Mouse (Mus musculus) brain, adult 2 months (tissue): Measurements from ENCODE around the gene Znrd1.
A peak's percentile ranks its signal among the peaks of the same experiment; 100 is the strongest.
"Not testable (repeated sequence)": the region's sequence is repeated elsewhere in the genome, so short reads cannot be mapped to it uniquely, and the experiment has no call there.

Experiments
- DNase-seq: peaks from one replicate; pipeline ENCODE4 v3.0.0; 2011; ENCODE audit warnings: low read depth, low spot score

Znrd1 gene

GRCm38 (mm10) chr17:36957999-36958743, at the start of gene Znrd1, which contains the start of gene Znrd1as:
TSS of gene Znrd1 (minus strand) at chr17:36958559.
TSS of gene Znrd1as (plus strand) at chr17:36958592.
- peak; percentile 100 for DNase-seq

GRCm38 (mm10) chr17:37003366-37003765, 45.0 kb upstream of the Znrd1 start:
- no peak for DNase-seq

- peak; percentile 66 for DNase-seq
Measured at GRCm38 (mm10) chr17:37002364-37003330, 44.3 kb upstream of the Znrd1 start.

- no peak for DNase-seq
Measured at GRCm38 (mm10) chr17:37000863-37001262, 42.5 kb upstream of the Znrd1 start, which contains the start of gene Zfp57. TSS of gene Zfp57 (plus strand) at chr17:37001163.

GRCm38 (mm10) chr17:36998477-36998876, 40.1 kb upstream of the Znrd1 start:
- DNase-seq, result no peak

- DNase-seq, result peak; percentile 90
Measured at GRCm38 (mm10) chr17:36997033-36997735, 38.8 kb upstream of the Znrd1 start.

GRCm38 (mm10) chr17:36995448-36995847, 37.1 kb upstream of the Znrd1 start:
- DNase-seq, result peak; percentile 27

- no peak for DNase-seq
Measured at GRCm38 (mm10) chr17:36994528-36994927, 36.2 kb upstream of the Znrd1 start.

- no peak for DNase-seq
Measured at GRCm38 (mm10) chr17:36993770-36994325, 35.5 kb upstream of the Znrd1 start.

- DNase-seq, result peak; percentile 33
Measured at GRCm38 (mm10) chr17:36992336-36993104, 34.2 kb upstream of the Znrd1 start.

GRCm38 (mm10) chr17:36990630-36991029, 32.3 kb upstream of the Znrd1 start:
- not testable (repeated sequence) for DNase-seq

- no peak for DNase-seq
Measured at GRCm38 (mm10) chr17:36989437-36989836, 31.1 kb upstream of the Znrd1 start, which contains the start of gene H2-M5. TSS of gene H2-M5 (minus strand) at chr17:36989537.

GRCm38 (mm10) chr17:36988475-36988874, 30.1 kb upstream of the Znrd1 start:
- peak; percentile 25 for DNase-seq

- no peak for DNase-seq
Measured at GRCm38 (mm10) chr17:36982253-36983155, 24.1 kb upstream of the Znrd1 start.

- no peak for DNase-seq
Measured at GRCm38 (mm10) chr17:36981845-36982244, 23.5 kb upstream of the Znrd1 start.

GRCm38 (mm10) chr17:36981221-36981813, 23.0 kb upstream of the Znrd1 start, which contains the start of gene 2410137M14Rik:
TSS of gene 2410137M14Rik (minus strand) at chr17:36981237.
- peak; percentile 63 for DNase-seq

- DNase-seq, result no peak
Measured at GRCm38 (mm10) chr17:36973271-36973787, 15.0 kb upstream of the Znrd1 start.

GRCm38 (mm10) chr17:36972791-36973190, 14.4 kb upstream of the Znrd1 start:
- no peak for DNase-seq
